Mouse (Mus musculus) hematopoietic multipotent progenitor cell, adult 10-12 weeks (in vitro differentiated cells): Measurements from ENCODE around the gene Krtap6-2. TPM values are rescaled to one million over a fixed set of nuclear protein-coding genes. Genes with fewer than 3 reads are reported as not detected.

ENCODE experiments used
- polyA plus RNA-seq: library from polyadenylated mRNA; stranded (reverse); fragments of >175 nt; gene quantifications from 2 replicates; pipeline ENCODE4 v1.2.3, GENCODE M21; 2012; ENCODE audit warnings: low replicate concordance

The Krtap6-2 gene
- not detected in 2 replicates for polyA plus RNA-seq

GRCm38 (mm10) chr16:89420011-89420410, at the start of gene Krtap6-2:
Gene Krtap6-2, minus strand, starts transcription at chr16:89420111.

GRCm38 (mm10) chr16:89403768-89404167, 16.1 kb downstream of the Krtap6-2 start, which contains the start of gene Krtap21-1:
Gene Krtap21-1, minus strand, starts transcription at chr16:89403868.

Other genes starting within 250 kb of the Krtap6-2 start
- gene 1110057P08Rik, start 245.4 kb downstream of the Krtap6-2 start, polyA plus RNA-seq = not detected in 2 replicates
- not detected in 2 replicates for gene Krtap20-2, start 214.2 kb downstream of the Krtap6-2 start, polyA plus RNA-seq
- not detected in 2 replicates for gene Krtap21-1, start 16.2 kb downstream of the Krtap6-2 start, polyA plus RNA-seq
- not detected in 2 replicates for gene Krtap8-1, start 67.8 kb upstream of the Krtap6-2 start, polyA plus RNA-seq
- gene Krtap7-1, start 88.2 kb upstream of the Krtap6-2 start, polyA plus RNA-seq = not detected in 2 replicates
- gene Krtap11-1, start 151.1 kb upstream of the Krtap6-2 start, polyA plus RNA-seq = not detected in 2 replicates